Mouse (Mus musculus) gastrocnemius, adult 8-10 months (tissue): Measurements from ENCODE around the gene Pnisr. TPM values are rescaled to one million over a fixed set of nuclear protein-coding genes. Genes with fewer than 3 reads are reported as not detected.

Experiments
- DNase-seq, 2 experiments: peaks; one replicate each; pipeline ENCODE4 v3.0.0; 2022; ENCODE audit warnings: low spot score in 2 of 2
- total RNA-seq, 4 experiments: library from RNA; stranded (reverse); gene quantifications; 2 replicates each; pipeline ENCODE4 v1.2.4; 2022

The Pnisr gene
- total RNA-seq = 10 to 100 TPM; 19.4 to 40.2 (median 25.9) TPM

DNA sequence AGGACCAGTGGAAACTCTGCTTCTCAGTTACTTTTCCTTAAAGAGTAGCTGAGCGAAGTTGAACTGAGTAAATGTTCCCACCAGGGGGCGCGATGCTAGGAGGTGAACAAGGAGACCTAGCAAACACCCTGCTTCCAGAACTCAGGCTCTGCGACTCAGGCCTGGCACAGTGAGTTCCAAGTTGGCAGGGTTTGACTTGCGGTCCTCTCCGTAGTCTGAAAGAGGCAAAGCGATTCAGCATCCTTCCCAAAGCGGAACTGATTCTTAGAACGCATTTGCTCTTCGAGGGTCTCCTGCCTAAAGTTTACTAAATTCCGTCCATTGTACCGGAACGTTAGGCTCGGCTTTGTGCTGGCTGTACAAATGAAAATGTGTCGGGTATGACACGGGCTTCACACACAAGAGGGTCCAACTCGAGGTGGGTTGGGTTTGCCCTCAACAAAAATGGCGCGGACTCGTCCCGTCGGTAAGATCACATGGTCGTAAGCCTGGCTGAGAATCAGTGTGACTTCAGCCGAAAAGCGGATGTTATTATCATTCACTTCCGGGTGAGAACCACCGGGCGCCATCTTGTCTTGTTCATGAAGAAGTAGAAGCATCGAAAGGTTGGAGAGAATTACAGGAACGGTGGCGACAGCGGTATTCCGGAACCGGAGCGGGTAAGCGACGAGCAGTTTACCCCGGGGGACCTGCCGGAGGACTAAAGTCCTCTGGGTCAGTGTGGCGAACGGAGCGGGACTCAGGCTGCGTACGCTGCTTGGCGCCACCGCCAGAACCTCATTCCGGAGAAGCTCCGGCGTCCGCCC is at the start of gene Pnisr:
TSS of gene Pnisr (plus strand) at position 103 of the 806 bp plus-strand sequence.
- DNase-seq = peak; percentile 89 to 93

DNA sequence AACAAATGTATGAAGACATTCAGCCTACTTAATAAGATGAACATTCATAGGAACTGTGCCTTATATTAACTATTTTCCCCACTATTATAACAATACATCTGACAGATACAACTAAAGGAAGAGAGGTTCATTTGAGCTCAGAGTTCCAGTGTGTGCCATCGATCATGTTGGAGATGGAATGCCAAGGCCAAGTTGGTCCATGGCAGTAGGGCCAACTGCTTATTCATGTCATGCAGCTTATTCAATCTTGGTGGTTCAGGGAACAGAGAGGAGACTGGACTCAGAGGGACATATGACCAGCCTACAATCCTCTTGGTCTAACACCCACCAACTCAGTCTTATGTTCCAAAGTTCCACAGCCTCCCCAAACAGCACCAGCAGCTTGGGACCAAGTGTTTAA is 46.4 kb upstream of the Pnisr start:
- DNase-seq = no peak

DNA sequence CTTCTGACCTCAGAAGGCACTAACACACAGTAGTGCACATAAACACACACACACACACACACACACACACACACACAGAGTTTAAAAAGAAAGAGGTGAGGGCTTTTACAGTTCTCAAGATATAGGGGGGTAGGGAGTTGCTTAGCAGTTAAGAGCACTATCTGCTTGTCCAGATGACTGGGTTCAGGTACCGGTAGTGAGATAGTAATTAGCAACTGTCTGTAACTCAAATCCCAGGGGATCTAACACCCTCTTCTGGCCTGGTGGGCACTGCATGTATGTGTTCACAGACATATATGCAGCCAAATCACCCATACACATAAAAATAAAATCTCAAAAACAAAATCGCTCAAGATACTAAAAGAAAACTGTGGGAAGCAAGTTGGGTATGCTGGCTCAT is 45.8 kb upstream of the Pnisr start:
- DNase-seq = no peak

DNA sequence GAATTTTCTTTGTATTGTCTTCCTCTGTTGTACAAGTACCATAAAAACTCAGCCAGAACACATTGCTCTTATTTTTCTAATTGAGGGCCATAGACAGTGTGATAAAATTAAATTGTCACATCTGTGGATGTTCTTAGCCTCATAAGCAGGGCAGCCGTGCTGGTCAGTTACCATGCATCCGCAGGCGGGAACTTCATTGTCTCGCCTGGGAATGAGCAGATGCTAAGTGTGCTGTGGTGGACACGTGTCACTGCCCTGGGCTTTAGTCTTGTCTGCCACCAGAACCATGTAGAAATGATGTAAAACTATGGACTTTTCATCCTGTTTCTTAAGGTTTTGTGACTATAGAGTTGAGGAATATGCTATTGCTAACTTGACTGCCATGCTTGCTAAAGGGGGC is 40.2 kb upstream of the Pnisr start:
- no peak for DNase-seq

DNA sequence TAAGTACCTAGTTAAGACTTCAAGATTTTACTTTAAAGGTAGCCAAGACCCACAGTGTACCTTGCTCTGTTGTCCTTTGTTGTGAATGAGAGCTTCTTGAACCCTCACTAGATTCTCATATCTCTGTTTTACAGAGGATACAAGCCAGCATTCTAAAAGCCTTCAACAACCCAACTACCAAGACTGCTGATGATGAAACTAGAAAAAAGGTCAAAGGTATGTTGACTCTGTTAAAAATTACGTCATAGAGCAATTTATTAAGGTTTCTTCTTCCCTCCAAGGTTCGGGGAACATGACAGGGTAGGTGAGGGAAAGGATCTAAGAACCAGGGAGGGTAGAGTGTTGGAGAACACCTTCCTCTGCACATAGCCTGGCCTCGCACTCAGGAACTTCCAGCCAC is 36.8 kb upstream of the Pnisr start:
- no peak for DNase-seq

DNA sequence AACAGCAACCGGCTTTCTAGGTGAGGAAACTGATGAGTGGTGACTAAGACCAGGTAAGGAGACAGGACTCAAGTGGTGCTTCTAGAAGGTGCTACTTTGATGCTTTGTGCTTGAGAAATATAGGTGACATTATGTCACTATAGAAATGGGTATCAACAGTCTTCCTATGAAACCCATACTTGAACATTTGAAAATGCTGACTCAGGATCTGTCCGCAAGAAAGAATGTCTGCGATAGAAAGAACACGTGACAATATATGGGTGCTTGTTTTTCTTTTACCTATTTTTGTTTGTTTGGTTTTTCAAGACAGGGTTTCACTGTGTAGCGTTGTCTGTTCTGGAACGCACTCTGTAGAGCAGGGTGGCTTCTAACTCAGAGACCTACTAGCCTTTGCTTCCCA is 34.7 kb upstream of the Pnisr start:
- no peak for DNase-seq

DNA sequence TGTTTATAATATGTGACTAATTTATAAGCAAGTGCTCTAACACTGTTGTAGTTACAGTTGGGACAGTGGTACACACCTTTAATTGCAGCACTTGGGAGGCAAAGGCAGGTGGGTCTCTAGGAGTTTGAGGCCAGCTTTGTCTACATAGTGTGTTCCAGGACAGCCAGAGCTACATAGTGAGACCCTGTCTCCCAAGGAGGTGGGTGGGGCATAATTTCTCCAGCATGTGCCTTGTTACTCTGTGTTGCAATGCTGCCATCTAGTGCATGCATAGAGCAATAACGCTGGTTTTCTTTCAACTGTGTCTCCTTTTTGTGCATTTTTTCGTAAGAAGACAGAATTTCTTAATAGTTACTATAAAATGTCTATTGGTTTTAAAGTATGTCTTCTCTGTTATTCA is 33.4 kb upstream of the Pnisr start:
- peak in 1 of 2 experiments; percentile 5 for DNase-seq

DNA sequence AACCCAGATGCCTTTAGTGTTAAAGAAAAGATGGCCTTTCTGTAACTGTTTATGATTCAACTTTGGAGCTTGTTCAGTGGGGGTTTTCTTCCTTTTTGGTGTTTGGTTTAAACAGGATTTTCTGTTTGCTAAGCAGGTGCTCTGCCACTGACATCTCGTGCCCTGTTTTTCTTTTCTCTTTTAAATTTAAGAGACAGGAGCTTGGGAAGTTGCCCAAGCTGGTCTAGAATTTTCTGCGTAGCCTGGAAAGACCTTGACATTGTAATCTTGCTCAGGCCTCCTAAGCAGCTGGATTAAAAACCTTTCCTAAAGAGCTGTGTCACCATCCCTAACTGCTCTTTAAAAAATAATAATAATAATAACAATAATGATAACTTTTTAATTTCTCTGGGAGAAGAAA is 20.8 kb upstream of the Pnisr start:
- no peak for DNase-seq

DNA sequence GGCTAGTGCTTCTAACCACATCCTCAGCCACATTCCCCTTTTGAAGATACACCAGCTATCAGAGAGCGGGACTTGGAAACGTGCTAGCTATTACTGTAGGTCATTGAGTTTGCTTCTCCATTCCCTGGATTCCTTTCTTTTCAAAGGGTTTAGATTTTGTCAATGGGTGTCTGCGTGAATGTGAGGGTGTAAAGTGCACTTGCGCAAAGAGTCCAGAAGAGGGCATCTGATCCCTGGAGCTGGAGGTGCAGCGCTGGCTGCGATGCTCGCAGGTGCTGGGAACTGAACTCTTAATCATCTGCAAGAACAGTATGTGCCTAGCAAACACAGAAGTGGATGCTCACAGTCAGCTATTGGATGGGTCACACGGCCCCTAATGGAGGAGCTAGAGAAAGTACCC is 14.5 kb upstream of the Pnisr start:
- no peak for DNase-seq

DNA sequence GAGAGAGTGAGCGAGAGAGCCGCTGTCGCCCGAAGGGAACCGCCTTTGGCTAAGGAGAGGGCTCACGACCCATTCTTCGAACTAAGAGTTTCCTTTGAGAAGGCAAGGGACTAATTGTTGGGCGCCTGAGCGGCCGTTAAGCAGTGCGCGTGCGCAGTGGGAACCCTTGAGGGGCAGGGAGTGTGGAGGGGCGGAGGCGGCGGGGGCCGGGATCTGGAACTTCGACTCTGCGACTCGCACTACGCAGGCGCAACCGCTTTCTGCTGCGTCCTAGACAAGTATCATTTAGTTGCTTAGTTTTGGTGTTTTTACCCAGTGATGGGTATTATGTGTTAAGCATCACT is 876 bp downstream of the Pnisr start:
- peak; percentile 79 to 84 for DNase-seq

DNA sequence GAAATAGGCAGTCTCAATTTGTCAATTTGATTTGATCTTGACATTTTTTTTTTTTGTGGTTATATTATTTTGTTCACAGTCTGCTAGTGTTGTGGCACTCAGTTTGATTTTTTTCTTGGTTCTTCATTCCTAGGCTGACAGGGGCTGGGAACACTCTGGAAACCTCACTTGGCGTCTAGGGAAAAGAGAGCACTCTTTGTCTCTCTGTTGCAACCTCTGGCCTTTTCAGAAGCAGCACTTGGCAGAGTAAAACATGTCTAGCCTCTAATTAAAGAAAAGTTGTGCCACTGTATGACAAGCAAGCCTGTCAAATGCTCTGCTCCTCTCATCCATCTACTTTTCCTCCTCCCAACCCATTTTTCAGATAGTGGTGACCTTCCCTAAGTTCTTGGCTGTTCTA is 10.1 kb downstream of the Pnisr start:
- DNase-seq = no peak

DNA sequence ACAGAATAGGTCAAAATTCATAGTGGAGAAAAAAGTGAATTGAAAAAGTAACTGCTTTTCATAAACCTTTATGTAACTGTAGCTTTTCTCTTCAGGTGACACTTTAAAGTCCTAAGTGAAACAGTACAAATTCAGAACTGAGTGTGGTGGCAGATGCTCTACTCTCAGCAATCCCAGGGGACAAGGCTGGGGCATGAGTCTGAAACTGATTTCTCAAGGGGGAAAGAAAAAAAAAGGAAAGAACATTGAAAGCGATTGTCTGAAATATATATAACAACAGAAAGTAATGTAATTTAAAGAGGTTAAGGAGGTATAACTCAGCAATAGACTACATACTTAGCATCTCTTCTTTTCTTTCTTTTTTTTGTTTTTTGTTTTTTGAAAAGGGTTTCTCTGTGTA is 17.8 kb downstream of the Pnisr start:
- DNase-seq = no peak

DNA sequence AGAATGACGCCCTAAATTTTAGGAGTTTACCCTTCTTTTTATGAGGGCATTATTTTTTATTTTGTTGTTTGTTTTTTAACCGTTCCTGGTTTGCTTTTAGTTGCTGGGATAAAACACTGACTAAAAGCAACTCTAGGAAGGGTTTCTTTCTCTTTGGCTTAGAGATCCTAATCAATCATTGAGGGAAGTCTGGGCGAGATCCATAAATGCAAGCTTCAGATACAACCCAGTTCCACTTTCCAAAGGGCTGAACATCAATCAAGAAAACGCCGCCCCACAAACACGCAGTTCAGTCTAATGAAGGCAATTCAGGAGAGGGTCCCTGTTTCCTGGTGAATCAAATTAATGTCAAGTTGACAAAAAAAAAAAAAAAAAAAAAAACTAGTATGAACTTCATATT is 31.4 kb downstream of the Pnisr start:
- DNase-seq = no peak

DNA sequence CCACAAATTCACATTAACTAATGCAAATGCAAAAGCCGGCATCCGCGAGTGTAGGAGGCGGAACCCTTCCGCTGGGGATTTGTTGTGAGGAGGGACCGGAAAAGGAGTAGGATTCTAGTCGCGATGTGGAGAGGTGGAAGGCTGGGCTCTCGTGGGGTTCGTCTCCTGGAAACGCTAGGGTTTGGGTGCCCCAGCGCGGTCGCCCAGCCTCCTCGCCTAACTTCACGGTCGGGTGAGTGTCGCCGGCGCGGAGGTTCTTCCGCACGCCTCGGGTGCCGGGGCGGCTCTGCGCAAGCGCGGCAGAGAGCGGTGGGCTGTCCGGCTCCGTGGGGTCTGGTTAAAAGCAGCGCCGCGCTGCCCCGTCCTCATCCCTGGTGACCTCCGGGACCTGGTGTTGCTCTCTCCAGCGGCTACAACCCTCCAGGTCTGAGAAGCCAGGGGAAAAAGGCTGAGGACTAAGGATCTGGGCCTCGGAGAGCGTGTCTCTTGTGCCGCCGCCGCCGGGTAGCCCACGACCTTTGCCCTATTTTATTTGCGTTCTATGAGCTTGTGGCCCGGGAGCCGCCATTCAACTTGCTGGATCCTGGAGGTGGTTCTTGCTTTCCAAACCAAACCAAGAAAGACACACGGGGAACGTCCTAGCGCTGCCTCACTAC is 32.3 kb downstream of the Pnisr start, which contains the start of gene Coq3:
TSS of gene Coq3 (plus strand) at position 109 of the 656 bp plus-strand sequence.
- DNase-seq = peak; percentile 40 to 53

DNA sequence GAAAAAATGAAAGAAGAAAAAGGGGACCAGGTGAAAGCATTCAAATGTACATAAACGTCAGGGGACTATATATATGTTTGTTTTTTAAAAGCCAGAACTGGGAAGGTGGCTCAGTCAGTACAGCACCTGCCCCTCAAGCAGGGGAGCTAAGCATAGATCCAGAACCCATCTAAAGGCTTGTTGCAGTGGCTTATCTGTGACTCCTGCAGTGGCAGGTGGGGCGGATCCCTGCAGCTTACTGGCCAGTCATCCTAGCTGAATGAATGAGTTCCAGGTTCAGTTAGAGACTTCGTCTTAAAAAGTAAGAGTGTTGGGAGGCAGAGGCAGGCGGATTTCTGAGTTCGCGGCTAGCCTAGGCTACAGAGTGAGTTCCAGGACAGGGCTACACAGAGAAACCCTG is 35.4 kb downstream of the Pnisr start:
- no peak for DNase-seq

DNA sequence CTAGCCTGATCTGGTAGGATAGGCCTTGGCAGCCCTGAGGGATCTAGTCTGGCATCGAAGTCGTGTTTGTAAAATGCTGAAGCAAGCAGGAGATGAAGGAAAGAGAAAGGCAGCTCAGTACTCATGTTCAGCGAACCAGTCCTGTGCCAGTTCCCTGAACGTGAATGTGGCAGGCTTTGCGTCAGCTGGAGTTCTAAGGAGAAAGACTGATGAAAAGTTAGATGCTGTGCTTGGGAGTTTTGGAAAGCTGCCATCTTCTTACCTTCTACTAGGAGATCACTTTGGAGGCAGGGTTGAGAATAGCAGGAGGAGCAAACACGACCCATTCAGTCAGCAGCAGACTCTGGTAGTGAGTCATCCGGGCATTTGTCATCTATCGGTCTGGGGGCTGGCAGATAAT is 38.4 kb downstream of the Pnisr start:
- no peak for DNase-seq

Other genes with a start within 250 kb of the Pnisr start
- not detected for gene Prdm13, start 161.6 kb upstream of the Pnisr start, total RNA-seq
- gene Ccnc, start 119.9 kb upstream of the Pnisr start, total RNA-seq = 10 to 100 TPM in 1 of 4 experiments, 1 to 10 TPM in 3; 8.6 to 11.8 (median 9.6) TPM
- 10 to 100 TPM; 17.9 to 23.6 (median 20.7) TPM for gene Usp45, start 80.4 kb upstream of the Pnisr start, total RNA-seq
- gene Tstd3, start 80.4 kb upstream of the Pnisr start, total RNA-seq = 10 to 100 TPM; 13.4 to 15.9 (median 13.6) TPM
- gene Coq3, start 32.1 kb downstream of the Pnisr start, total RNA-seq = 10 to 100 TPM; 14.5 to 16.2 (median 15.8) TPM
- gene Faxc, start 83.7 kb downstream of the Pnisr start, total RNA-seq = under 1 TPM; 0.16 to 0.70 (median 0.40) TPM